Mouse (Mus musculus): ENCODE data around the gene Map2k3.
"Not testable (repeated sequence)": the region's sequence is repeated elsewhere in the genome, so short reads cannot be mapped to it uniquely, and the experiment has no call there.

Map2k3 gene

GRCm38 (mm10) chr11:60931869-60932481, at the start of gene Map2k3:
TSS of gene Map2k3 (plus strand) at chr11:60932033.
- peak; percentile 98 for DNase-seq (ENCODE audit: low spot score)

- no peak for DNase-seq (ENCODE audit: low spot score)
These were observed 49.4 kb upstream of the Map2k3 start for GRCm38 (mm10) chr11:60882386-60882785.

DNA sequence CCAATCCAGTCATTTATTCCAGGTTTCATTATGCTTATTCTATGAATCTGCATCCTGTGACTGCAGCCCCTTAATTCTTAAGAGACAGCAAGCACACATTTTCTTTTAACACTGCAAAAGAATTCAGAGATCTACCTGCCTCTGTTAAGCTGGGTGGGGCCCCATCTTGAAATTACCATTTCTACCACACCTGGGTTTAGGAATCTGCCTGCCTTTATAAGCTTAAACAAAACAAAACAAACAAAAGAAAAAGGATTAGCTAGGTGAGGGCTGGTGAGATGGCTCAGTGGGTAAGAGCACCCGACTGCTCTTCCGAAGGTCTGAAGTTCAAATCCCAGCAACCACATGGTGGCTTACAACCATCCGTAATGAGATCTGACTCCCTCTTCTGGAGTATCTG, 44.8 kb upstream of the Map2k3 start:
- not testable (repeated sequence) for DNase-seq (ENCODE audit: low spot score)

DNA sequence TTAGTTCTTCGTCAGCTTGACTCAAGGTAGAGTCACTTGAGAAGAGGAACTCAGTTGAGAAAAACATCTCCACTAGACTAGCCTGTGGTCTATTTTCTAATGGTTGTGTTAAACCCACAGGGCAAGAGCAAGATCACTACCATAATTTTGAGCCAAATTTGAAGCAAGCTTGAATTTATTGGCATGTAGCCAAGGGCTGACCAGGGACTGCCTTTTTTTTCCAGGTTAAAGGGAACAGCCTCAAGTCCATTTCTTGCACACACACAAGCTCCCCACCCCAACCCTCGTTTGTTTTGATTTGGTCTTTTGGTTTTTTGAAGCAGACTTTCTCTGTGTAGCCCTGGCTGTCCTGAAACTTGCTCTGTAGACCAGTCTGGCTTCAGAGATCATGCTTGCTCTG, 42.0 kb upstream of the Map2k3 start:
- DNase-seq (ENCODE audit: low spot score): no peak

GRCm38 (mm10) chr11:60890286-60890685, 41.5 kb upstream of the Map2k3 start:
- DNase-seq (ENCODE audit: low spot score): no peak

GRCm38 (mm10) chr11:60890744-60891143, 41.1 kb upstream of the Map2k3 start:
- no peak for DNase-seq (ENCODE audit: low spot score)

- DNase-seq (ENCODE audit: low spot score): peak; percentile 76
These were observed 35.9 kb upstream of the Map2k3 start for GRCm38 (mm10) chr11:60895915-60896314.

DNA sequence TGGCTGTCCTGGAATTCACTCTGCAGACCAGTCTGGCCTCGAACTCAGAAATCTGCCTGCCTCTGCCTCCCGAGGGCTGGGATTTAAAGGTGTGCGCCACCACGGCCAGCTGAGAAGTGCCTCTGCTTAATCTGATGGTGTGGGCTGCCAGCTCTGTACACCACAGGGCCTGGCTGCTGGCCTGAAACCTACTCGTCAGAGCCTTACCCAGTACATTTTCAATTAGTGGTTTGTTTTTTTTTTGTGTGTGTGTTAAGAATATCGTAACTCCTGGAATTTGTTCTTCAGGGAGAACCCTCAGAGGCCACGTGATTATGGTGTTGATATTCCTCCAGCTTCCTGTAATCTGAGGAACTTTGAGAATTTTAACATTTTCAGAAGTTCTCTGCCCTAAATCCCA, 29.8 kb upstream of the Map2k3 start:
- DNase-seq (ENCODE audit: low spot score): no peak

- DNase-seq (ENCODE audit: low spot score): peak; percentile 46
These were observed 29.3 kb upstream of the Map2k3 start for GRCm38 (mm10) chr11:60902486-60902885.

GRCm38 (mm10) chr11:60903661-60904061, 28.2 kb upstream of the Map2k3 start:
- DNase-seq (ENCODE audit: low spot score): no peak

DNA sequence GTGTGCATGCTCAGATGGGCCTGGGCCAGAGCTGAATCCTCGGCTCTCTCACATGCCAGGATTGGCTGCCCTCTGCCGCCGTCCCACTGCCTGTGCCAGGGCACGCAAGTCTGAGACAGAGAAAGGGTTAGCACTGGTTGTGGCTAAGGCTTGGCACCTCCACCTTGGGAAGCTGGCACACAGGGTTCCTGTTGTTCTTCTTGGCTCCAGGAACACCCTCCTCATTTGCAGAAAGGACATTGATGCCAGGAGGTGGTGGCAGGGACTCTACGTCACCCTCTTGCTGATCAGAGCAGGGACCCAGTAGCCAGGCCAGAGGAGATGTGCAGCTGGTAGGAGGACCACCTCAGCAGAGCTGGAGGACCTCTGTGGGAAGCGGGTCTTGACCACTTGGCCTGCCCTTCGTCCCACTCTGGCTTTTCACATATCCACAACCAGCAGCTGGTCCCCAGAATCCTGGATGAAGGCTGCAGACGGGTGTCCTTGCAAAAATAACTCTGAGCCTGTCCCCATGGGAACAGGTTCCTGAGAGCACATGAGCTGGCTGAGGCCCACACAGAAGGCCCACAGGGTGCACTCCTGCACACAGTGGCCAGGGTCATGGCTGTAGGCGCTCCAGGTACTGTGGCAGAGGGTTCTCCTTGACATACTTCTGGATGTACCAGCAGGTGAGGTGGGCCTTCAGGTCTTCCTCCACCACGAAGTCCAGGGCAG, 26.3 kb upstream of the Map2k3 start:
- no peak for DNase-seq (ENCODE audit: low spot score)

GRCm38 (mm10) chr11:60906449-60906848, 25.4 kb upstream of the Map2k3 start:
- DNase-seq (ENCODE audit: low spot score): no peak

DNA sequence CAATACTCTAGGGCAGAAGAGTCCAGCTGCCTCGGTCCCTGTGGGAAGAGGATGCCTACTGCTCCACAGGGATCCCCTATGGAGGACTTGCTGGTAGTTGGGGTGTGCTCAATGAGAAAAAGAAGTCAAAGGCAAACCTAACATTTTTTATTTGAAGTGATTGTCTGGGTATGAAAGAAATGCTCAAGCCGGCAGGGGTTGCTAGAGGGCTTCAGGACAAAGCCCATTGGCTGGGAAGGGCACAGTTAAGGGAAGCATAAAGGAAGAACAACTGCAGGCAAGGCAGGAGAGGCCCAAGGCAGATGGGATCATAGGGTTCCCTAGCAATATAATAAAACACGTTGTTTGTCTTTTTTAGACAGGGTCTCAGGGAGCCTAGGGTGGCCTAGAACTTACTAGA, 23.8 kb upstream of the Map2k3 start:
- DNase-seq (ENCODE audit: low spot score): no peak

DNA sequence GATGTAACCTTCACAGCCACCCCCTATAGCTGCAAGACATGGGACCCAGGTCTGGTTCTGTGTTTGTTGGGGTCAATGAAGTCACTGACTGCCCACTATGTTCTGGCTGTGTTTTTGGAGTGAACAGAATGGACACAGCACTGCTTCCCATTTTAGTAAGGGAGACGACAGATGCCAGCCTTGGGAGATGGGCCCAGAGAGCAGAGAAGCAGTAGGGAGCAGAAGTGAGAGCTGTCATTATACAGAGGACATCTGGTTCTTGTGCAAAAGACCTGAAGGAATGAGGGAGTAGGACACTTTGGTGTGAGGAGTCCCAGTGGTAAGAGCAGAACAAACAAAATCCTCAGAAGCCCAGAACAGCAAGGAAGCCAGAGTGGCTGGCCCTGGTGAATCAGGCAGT, 22.2 kb upstream of the Map2k3 start:
- no peak for DNase-seq (ENCODE audit: low spot score)

- DNase-seq (ENCODE audit: low spot score): no peak
These were observed 19.3 kb upstream of the Map2k3 start for GRCm38 (mm10) chr11:60912525-60912973.

DNA sequence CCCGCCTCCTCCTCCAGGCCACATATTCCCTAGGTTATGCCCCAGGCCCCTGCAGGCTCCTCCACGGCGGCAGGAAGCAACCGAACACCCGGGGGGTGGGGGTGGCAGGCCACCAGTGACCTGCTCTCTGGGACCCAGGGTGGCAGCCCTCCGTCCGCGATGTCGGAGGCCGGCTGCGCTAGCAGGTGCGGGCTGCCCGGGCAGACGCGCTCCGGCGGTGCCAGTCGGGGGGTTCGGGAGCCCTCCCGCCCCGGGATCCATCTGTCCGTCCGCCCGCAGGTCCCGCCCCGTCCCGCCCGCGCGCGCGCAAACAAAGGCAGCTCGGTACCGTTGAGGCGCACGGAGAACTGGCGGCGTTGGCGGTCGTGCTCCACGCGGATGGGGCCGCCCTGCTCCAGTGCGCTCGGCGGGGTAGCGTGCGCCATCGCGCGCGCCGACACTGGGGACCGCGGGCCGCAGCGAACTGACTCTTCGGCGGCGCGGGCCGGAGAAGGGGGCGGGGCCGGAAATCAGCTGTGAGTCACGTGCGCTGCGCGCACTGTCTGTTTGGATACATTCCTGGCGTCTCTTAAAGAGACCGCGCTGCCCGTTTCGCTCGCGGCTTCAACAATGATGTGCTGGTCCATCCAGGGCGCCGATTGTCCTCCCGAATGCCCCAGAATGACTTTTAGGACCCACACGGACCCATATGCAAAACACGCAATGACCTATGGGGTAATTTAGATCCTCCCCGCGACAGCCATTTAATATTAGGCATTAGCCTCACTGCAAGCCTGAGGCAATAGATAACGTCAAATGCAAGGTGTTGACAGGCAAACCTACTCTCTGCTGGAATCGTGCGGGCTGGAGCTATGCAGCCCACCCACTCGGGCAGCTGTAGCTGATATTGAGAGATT, 18.3 kb upstream of the Map2k3 start:
- DNase-seq (ENCODE audit: low spot score): peak; percentile 94

DNA sequence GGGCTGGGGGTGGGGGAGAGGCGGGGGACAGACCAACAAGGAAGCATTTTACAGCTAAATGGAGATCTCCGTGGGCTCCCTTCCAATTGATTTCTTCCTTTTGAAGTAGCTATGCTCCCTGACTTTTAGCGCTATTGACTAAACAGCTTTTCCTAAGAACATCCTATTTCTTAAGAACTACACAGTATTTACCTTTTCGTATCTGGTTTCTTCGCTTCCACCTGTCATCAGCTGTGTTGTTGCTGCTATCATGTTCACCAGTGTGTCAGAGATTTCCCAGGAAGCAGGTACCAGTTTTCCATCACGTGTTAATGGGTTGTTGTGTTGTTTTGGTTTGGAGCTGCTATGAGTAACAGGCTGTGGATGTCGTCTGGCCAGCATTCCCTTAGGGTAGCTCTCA, 17.3 kb upstream of the Map2k3 start, which contains the start of gene Natd1:
TSS of gene Natd1 (minus strand) at position 260 of the 400 bp plus-strand sequence.
- no peak for DNase-seq (ENCODE audit: low spot score)

DNA sequence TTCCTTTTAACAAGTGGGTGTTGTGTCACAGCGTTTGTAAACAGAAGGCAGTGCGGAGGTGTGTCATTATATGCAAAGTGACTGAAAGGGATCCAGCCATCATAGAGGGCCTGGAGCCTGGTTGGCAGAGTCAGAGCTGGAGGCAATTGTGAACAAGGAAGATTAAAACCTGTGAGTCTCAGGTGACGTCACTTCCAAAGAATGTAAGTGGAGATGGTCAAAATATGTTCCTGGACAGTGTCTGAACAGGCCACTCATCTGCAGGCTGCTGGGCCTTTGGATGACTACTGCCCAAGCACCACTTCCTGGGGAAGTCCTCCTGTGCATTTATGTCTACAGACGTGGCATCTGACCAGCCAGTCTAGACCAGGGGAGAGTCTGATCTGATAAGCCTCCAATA, 16.6 kb upstream of the Map2k3 start:
- no peak for DNase-seq (ENCODE audit: low spot score)

GRCm38 (mm10) chr11:60920021-60920420, 11.8 kb upstream of the Map2k3 start:
- DNase-seq (ENCODE audit: low spot score): no peak

DNA sequence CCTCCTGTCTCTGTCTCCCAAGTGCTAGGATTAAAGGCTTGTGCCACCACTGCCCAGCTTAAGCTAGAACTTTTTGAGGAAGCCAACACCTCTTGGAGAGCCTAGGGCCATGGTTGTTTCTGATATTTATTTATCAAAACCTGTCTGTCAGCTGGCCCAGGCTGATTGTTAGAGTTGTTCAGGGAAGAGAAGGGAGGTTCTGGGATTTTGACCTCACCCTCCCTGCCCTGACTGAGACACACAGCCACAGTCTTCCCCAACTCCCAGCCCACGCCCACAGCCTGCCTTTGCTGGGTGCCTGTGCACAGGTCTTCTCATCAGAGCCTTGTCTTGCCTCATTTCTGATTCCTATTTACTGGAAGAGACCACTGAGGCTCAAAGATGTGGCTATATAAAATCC, 9.6 kb upstream of the Map2k3 start:
- no peak for DNase-seq (ENCODE audit: low spot score)

GRCm38 (mm10) chr11:60922964-60923363, 8.9 kb upstream of the Map2k3 start:
- DNase-seq (ENCODE audit: low spot score): no peak

GRCm38 (mm10) chr11:60924498-60924897, 7.3 kb upstream of the Map2k3 start:
- no peak for DNase-seq (ENCODE audit: low spot score)

GRCm38 (mm10) chr11:60924981-60925380, 6.9 kb upstream of the Map2k3 start:
- DNase-seq (ENCODE audit: low spot score): no peak

Data from embryo, embryonic 10.5 days (tissue).